Mouse (Mus musculus): Measurements from ENCODE around the gene Gm10382. TPM values are rescaled to one million over a fixed set of nuclear protein-coding genes. Genes with fewer than 3 reads are reported as not detected.
A peak's percentile ranks its signal among the peaks of the same experiment; 100 is the strongest.

Gm10382 gene
- total RNA-seq, 1 experiment, result 0.98 TPM

- H3K9me3 ChIP-seq (ENCODE audit: control insufficient read depth, insufficient read depth, low read depth, low read length), result no peaks in the 10 kb centered on the region
- no peak overlapping the region for H3K4me3 ChIP-seq (ENCODE audit: insufficient read depth in 1 of 2, low read depth in 1 of 2, low read length in 2 of 2, poor library complexity in 1 of 2, severe bottlenecking in 1 of 2)
- H3K27ac ChIP-seq (ENCODE audit: insufficient read depth, low read depth, low read length, poor library complexity, severe bottlenecking), result no peak overlapping the region
- peaks cover 0 to 2% of the 10 kb centered on the region in 2 experiments; a peak in 1 of 4 replicates for H3K4me1 ChIP-seq (ENCODE audit: control insufficient read depth in 2 of 2, insufficient read depth in 2 of 2, low read length in 2 of 2, poor library complexity in 1 of 2)
- no peak for DNase-seq (ENCODE audit: low read depth, low spot score)
- TF ChIP-seq ZNF384 (IDR thresholded peaks at IDR 0.05; ENCODE audit: low read depth, low read length), result no peak
- TF ChIP-seq CHD2 (IDR thresholded peaks at IDR 0.05; ENCODE audit: low read depth, low read length), result no peak
- TF ChIP-seq ZC3H11A (IDR thresholded peaks at IDR 0.05; ENCODE audit: borderline replicate concordance, low read depth, low read length), result no peak
- TF ChIP-seq HCFC1 (IDR thresholded peaks at IDR 0.05; ENCODE audit: borderline replicate concordance, insufficient read depth, low read length), result no peak
- no peak for TF ChIP-seq MAFK (IDR thresholded peaks at IDR 0.05; ENCODE audit: insufficient read depth, low read depth, low read length)
- in situ Hi-C loops (cut with MboI; ENCODE audit: low sequenced_read_pairs in 2 of 2, unreplicated experiment in 2 of 2), result no loop called here
- H3K36me3 ChIP-seq (ENCODE audit: control insufficient read depth, insufficient read depth, low read length, poor library complexity, severe bottlenecking), result no peaks in the 10 kb centered on the region
- H3K9ac ChIP-seq (ENCODE audit: insufficient read depth, low read depth, low read length, poor library complexity, severe bottlenecking), result no peak overlapping the region
These were observed 25.2 kb upstream of the Gm10382 start for GRCm38 (mm10) chr5:125363894-125364293.

GRCm38 (mm10) chr5:125364851-125365429, 24.2 kb upstream of the Gm10382 start:
- in situ Hi-C loops (cut with MboI; ENCODE audit: low sequenced_read_pairs in 2 of 2, unreplicated experiment in 2 of 2), result no loop called here
- Histone ChIP-seq H3K27ac (ENCODE audit: insufficient read depth, low read depth, low read length, poor library complexity, severe bottlenecking) (no peak overlapping the region), H3K4me1 (ENCODE audit: control insufficient read depth in 2 of 2, insufficient read depth in 2 of 2, low read length in 2 of 2, poor library complexity in 1 of 2) (peaks cover 0 to 2% of the 10 kb centered on the region in 2 experiments; a peak in 1 of 4 replicates), H3K36me3 (ENCODE audit: control insufficient read depth, insufficient read depth, low read length, poor library complexity, severe bottlenecking) (no peaks in the 10 kb centered on the region), H3K9me3 (ENCODE audit: control insufficient read depth, insufficient read depth, low read depth, low read length) (no peaks in the 10 kb centered on the region), H3K4me3 (ENCODE audit: insufficient read depth in 1 of 2, low read depth in 1 of 2, low read length in 2 of 2, poor library complexity in 1 of 2, severe bottlenecking in 1 of 2) (no peak overlapping the region), H3K9ac (ENCODE audit: insufficient read depth, low read depth, low read length, poor library complexity, severe bottlenecking) (no peak overlapping the region)
- DNase-seq (ENCODE audit: low read depth, low spot score), result no peak
- TF ChIP-seq MAFK (IDR thresholded peaks at IDR 0.05; ENCODE audit: insufficient read depth, low read depth, low read length), result no peak
- no peak for TF ChIP-seq CHD2 (IDR thresholded peaks at IDR 0.05; ENCODE audit: low read depth, low read length)
- TF ChIP-seq HCFC1 (IDR thresholded peaks at IDR 0.05; ENCODE audit: borderline replicate concordance, insufficient read depth, low read length), result no peak
- TF ChIP-seq ZNF384 (IDR thresholded peaks at IDR 0.05; ENCODE audit: low read depth, low read length), result no peak
- TF ChIP-seq ZC3H11A (IDR thresholded peaks at IDR 0.05; ENCODE audit: borderline replicate concordance, low read depth, low read length), result no peak

GRCm38 (mm10) chr5:125368156-125368555, 21.0 kb upstream of the Gm10382 start:
- DNase-seq (ENCODE audit: low read depth, low spot score), result no peak
- no peak for TF ChIP-seq HCFC1 (IDR thresholded peaks at IDR 0.05; ENCODE audit: borderline replicate concordance, insufficient read depth, low read length)
- no peak for TF ChIP-seq MAFK (IDR thresholded peaks at IDR 0.05; ENCODE audit: insufficient read depth, low read depth, low read length)
- TF ChIP-seq ZC3H11A (IDR thresholded peaks at IDR 0.05; ENCODE audit: borderline replicate concordance, low read depth, low read length), result no peak
- TF ChIP-seq ZNF384 (IDR thresholded peaks at IDR 0.05; ENCODE audit: low read depth, low read length), result no peak
- no peak for TF ChIP-seq CHD2 (IDR thresholded peaks at IDR 0.05; ENCODE audit: low read depth, low read length)
- Histone ChIP-seq H3K9me3 (ENCODE audit: control insufficient read depth, insufficient read depth, low read depth, low read length) (no peaks in the 10 kb centered on the region), H3K4me3 (ENCODE audit: insufficient read depth in 1 of 2, low read depth in 1 of 2, low read length in 2 of 2, poor library complexity in 1 of 2, severe bottlenecking in 1 of 2) (no peak overlapping the region), H3K36me3 (ENCODE audit: control insufficient read depth, insufficient read depth, low read length, poor library complexity, severe bottlenecking) (no peaks in the 10 kb centered on the region), H3K27ac (ENCODE audit: insufficient read depth, low read depth, low read length, poor library complexity, severe bottlenecking) (no peak overlapping the region), H3K9ac (ENCODE audit: insufficient read depth, low read depth, low read length, poor library complexity, severe bottlenecking) (no peak overlapping the region), H3K4me1 (ENCODE audit: control insufficient read depth in 2 of 2, insufficient read depth in 2 of 2, low read length in 2 of 2, poor library complexity in 1 of 2) (no peaks in the 10 kb centered on the region)
- in situ Hi-C loops (cut with MboI; ENCODE audit: low sequenced_read_pairs in 2 of 2, unreplicated experiment in 2 of 2), result no loop called here

GRCm38 (mm10) chr5:125368568-125368967, 20.6 kb upstream of the Gm10382 start:
- TF ChIP-seq HCFC1 (IDR thresholded peaks at IDR 0.05; ENCODE audit: borderline replicate concordance, insufficient read depth, low read length) (no peak), ZC3H11A (IDR thresholded peaks at IDR 0.05; ENCODE audit: borderline replicate concordance, low read depth, low read length) (peak; percentile 1; the same call in 1 of the 2 replicates)
- no peak overlapping the region for H3K27ac ChIP-seq (ENCODE audit: insufficient read depth, low read depth, low read length, poor library complexity, severe bottlenecking)
- H3K4me1 ChIP-seq (ENCODE audit: control insufficient read depth in 2 of 2, insufficient read depth in 2 of 2, low read length in 2 of 2, poor library complexity in 1 of 2), result no peaks in the 10 kb centered on the region
- no peak overlapping the region for H3K4me3 ChIP-seq (ENCODE audit: insufficient read depth in 1 of 2, low read depth in 1 of 2, low read length in 2 of 2, poor library complexity in 1 of 2, severe bottlenecking in 1 of 2)
- in situ Hi-C loops (cut with MboI; ENCODE audit: low sequenced_read_pairs in 2 of 2, unreplicated experiment in 2 of 2), result no loop called here
- H3K36me3 ChIP-seq (ENCODE audit: control insufficient read depth, insufficient read depth, low read length, poor library complexity, severe bottlenecking), result no peaks in the 10 kb centered on the region
- no peak overlapping the region for H3K9ac ChIP-seq (ENCODE audit: insufficient read depth, low read depth, low read length, poor library complexity, severe bottlenecking)
- no peak for DNase-seq (ENCODE audit: low read depth, low spot score)
- no peaks in the 10 kb centered on the region for H3K9me3 ChIP-seq (ENCODE audit: control insufficient read depth, insufficient read depth, low read depth, low read length)

Data from ES-E14 (cell line).